Mouse (Mus musculus): ENCODE results near the gene Tas2r134.

DNA sequence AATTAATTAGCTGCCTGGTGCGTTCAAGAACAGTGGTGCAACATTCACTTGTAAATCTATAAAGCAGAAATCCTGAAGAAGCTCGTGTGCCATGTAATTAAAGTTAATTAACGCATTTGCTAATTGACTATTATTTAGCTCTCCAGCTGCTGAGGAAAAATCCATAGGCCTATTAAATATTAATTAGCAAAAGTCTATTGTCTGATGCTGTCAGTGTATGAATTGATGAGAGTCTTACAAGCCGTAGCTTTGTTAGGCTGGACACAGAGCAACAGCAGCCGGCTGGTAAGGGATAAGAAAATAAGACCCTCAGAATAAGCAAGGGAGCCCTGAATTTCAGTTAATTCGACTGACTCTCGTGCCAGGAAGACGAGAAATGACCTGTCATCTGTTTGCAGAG is 37.0 kb upstream of the Tas2r134 start:
- TF ChIP-seq CTCF (conservative IDR thresholded peaks at IDR 0.05; ENCODE audit: low read length), result no peak
- no peak for TF ChIP-seq POU5F1 (IDR thresholded peaks at IDR 0.05; ENCODE audit: borderline replicate concordance, low read length)
- TF ChIP-seq NANOG (IDR thresholded peaks at IDR 0.05; ENCODE audit: borderline replicate concordance, low read length), result no peak
